Mouse (Mus musculus) spleen, adult 2 months (tissue): ENCODE measurements around the gene 1700024P04Rik.

Experiments used
- CTCF ChIP-seq: fragments of 200-500 bp; IDR thresholded peaks from 2 replicates; pipeline ENCODE4 v1.5.1; 2011; ENCODE audit warnings: mild to moderate bottlenecking, inconsistent platforms; ENCODE audit not compliant: insufficient read depth, insufficient read length, insufficient replicate concordance; ENCODE audit errors: extremely low read depth
- POLR2A ChIP-seq: fragments of 200-500 bp; IDR thresholded peaks from 2 replicates; pipeline ENCODE4 v1.6.1; 2011; ENCODE audit warnings: low read depth, low read length, inconsistent platforms

- no peak for TF ChIP-seq CTCF
- TF ChIP-seq POLR2A, result no peak
Measured at GRCm38 (mm10) chr13:98968517-98968916, 15.8 kb downstream of the 1700024P04Rik start.
